Mouse (Mus musculus) cerebellum, adult 2 months (tissue): ENCODE measurements around the gene Fcer2a.

Source experiments
- CTCF ChIP-seq: fragments of 200-500 bp; IDR thresholded peaks from 2 replicates; pipeline ENCODE4 v1.5.1; 2011; ENCODE audit warnings: low read depth, mild to moderate bottlenecking, control low read depth, low read length, moderate library complexity, borderline replicate concordance; ENCODE audit not compliant: insufficient read depth
- POLR2A ChIP-seq: fragments of 200-500 bp; IDR thresholded peaks from 2 replicates; pipeline ENCODE4 v1.6.1; 2011; ENCODE audit warnings: low read length, control low read depth, borderline replicate concordance; ENCODE audit not compliant: insufficient read depth

- TF ChIP-seq CTCF, result no peak
- no peak for TF ChIP-seq POLR2A
These were observed 13.6 kb upstream of the Fcer2a start for GRCm38 (mm10) chr8:3707611-3708010.
